Mouse (Mus musculus) embryonic stem cell, embryonic (primary cell): ENCODE measurements at regions not wholly inside any gene's neighbourhood (a gene's known extent, or its start where the extent isn't known, plus 50 kb on each side); places are given as distances from the start of the nearest gene placed in this dataset.
"Not testable (repeated sequence)": the region's sequence is repeated elsewhere in the genome, so short reads cannot be mapped to it uniquely, and the experiment has no call there.

Source experiments
- CTCF ChIA-PET, 4 experiments: fragments of 300-600 bp in 2 of 4; fragments of 350-600 bp in 2 of 4; sonication (Branson Sonifier 250); formaldehyde crosslinking; loops; one replicate each; lab custom pipeline; 2022; ENCODE audit warnings: inconsistent platforms in 2 of 4; lab: Charles Lee
- POLR2A ChIA-PET, 4 experiments: fragments of 300-600 bp in 2 of 4; fragments of 350-600 bp in 2 of 4; sonication (Branson Sonifier 250); formaldehyde crosslinking; loops; one replicate each; lab custom pipeline; 2022; ENCODE audit warnings: antibody characterized with exemption in 4 of 4, inconsistent platforms in 1 of 4; lab: Charles Lee

- CTCF ChIA-PET, POLR2A ChIA-PET: not testable (repeated sequence)
These were observed 105.7 kb upstream of the Afdn start for GRCm38 (mm10) chr17:13654606-13655005.

- ChIA-PET CTCF (no interaction called here), POLR2A (interaction anchor here in 3 of 4 experiments (0.6 to 6.8 kb wide), 7 partner anchors 11 to 521 kb away, joined by 3 to 154 read pairs (median 11); no protein-coding TSS in a partner anchor)
These were observed 104.3 kb upstream of the Afdn start for GRCm38 (mm10) chr17:13656065-13656464.

GRCm38 (mm10) chr17:13656485-13657181 is 103.7 kb upstream of the Afdn start:
- ChIA-PET POLR2A (interaction anchor here in 3 of 4 experiments (0.6 to 16.7 kb wide), 12 partner anchors 10 to 197 kb away, joined by 3 to 326 read pairs (median 17); no protein-coding TSS in a partner anchor), CTCF (interaction anchor here in 1 of 4 experiments (1.6 kb wide), 1 partner anchor 25 kb away, joined by 3 read pairs; no protein-coding TSS in a partner anchor)

GRCm38 (mm10) chr17:13657182-13657562 is 103.2 kb upstream of the Afdn start:
- POLR2A ChIA-PET = interaction anchor here in 3 of 4 experiments (0.7 to 16.7 kb wide), 14 partner anchors 11 to 197 kb away, joined by 3 to 326 read pairs (median 12); no protein-coding TSS in a partner anchor
- CTCF ChIA-PET = interaction anchor here in 1 of 4 experiments (0.5 to 1.6 kb wide), 2 partner anchors 13 to 25 kb away, joined by 3 read pairs; no protein-coding TSS in a partner anchor

GRCm38 (mm10) chr17:13657656-13658292 is 102.6 kb upstream of the Afdn start:
- CTCF ChIA-PET = interaction anchor here in 3 of 4 experiments (0.5 to 1.6 kb wide), 6 partner anchors 12 to 1922 kb away, joined by 3 to 6 read pairs (median 4); no protein-coding TSS in a partner anchor

GRCm38 (mm10) chr17:13658321-13658978 is 101.9 kb upstream of the Afdn start:
- CTCF ChIA-PET = interaction anchor here (0.5 to 1.6 kb wide), 12 partner anchors 9 to 1922 kb away, joined by 3 to 6 read pairs (median 4); no protein-coding TSS in a partner anchor

More at GRCm38 (mm10) chr17:13657656-13658292, 102.6 kb upstream of the Afdn start:
- POLR2A ChIA-PET = interaction anchor here (0.5 to 16.7 kb wide), 52 partner anchors 10 to 862 kb away, joined by 3 to 326 read pairs (median 5); partner anchors contain the start of genes Mrpl18 (in 2 of the 4), Afdn (in 1 of the 4), Dact2 (in 1 of the 4) and Tcp1 (in 1 of the 4)

GRCm38 (mm10) chr17:13659103-13659502 is 101.2 kb upstream of the Afdn start:
- ChIA-PET POLR2A (interaction anchor here (0.6 to 16.7 kb wide), 68 partner anchors 9 to 1917 kb away, joined by 3 to 326 read pairs (median 5); partner anchors contain the start of genes Mrpl18 (in 2 of the 4), Afdn (in 1 of the 4), Dact2 (in 1 of the 4) and Tcp1 (in 1 of the 4)), CTCF (interaction anchor here in 3 of 4 experiments (0.5 to 1.4 kb wide), 10 partner anchors 8 to 187 kb away, joined by 3 to 6 read pairs (median 4); no protein-coding TSS in a partner anchor)

More at GRCm38 (mm10) chr17:13658321-13658978, 101.9 kb upstream of the Afdn start:
- POLR2A ChIA-PET = interaction anchor here (0.5 to 16.7 kb wide), 75 partner anchors 9 to 1160 kb away, joined by 3 to 326 read pairs (median 5); partner anchors contain the start of genes Mrpl18 (in 2 of the 4), Afdn (in 1 of the 4), Dact2 (in 1 of the 4) and Tcp1 (in 1 of the 4)

GRCm38 (mm10) chr17:13659943-13660342 is 100.4 kb upstream of the Afdn start:
- CTCF ChIA-PET = interaction anchor here in 1 of 4 experiments (1.1 to 1.3 kb wide), 2 partner anchors 22 to 24 kb away, joined by 3 to 4 read pairs; no protein-coding TSS in a partner anchor

GRCm38 (mm10) chr17:13661023-13661422 is 99.3 kb upstream of the Afdn start:
- ChIA-PET POLR2A (interaction anchor here in 3 of 4 experiments (0.6 to 16.7 kb wide), 6 partner anchors 8 to 21 kb away, joined by 3 to 326 read pairs (median 56); no protein-coding TSS in a partner anchor), CTCF (no interaction called here)

More at GRCm38 (mm10) chr17:13659943-13660342, 100.4 kb upstream of the Afdn start:
- POLR2A ChIA-PET = interaction anchor here (1.0 to 16.7 kb wide), 22 partner anchors 8 to 744 kb away, joined by 3 to 326 read pairs (median 6); partner anchors contain the start of genes Mrpl18 (in 1 of the 4) and Tcp1 (in 1 of the 4)

- CTCF ChIA-PET = interaction anchor here in 1 of 4 experiments (1.0 kb wide), 1 partner anchor 14 kb away, joined by 3 read pairs; no protein-coding TSS in a partner anchor
- POLR2A ChIA-PET = interaction anchor here in 3 of 4 experiments (1.1 to 16.7 kb wide), 5 partner anchors 15 to 103 kb away, joined by 3 to 326 read pairs (median 4); no protein-coding TSS in a partner anchor
These were observed 98.2 kb upstream of the Afdn start for GRCm38 (mm10) chr17:13662152-13662551.
